Mouse (Mus musculus): ENCODE results near the gene Ly9. TPM values are rescaled to one million over a fixed set of nuclear protein-coding genes. Genes with fewer than 3 reads are reported as not detected.

Gene Ly9
- total RNA-seq, 2 experiments from 2014 or later = not detected

- DNase-seq (ENCODE audit: low spot score in 2 of 2) = no peak
These were observed 22.6 kb downstream of the Ly9 start for GRCm38 (mm10) chr1:171584584-171584983.

- no peak for DNase-seq (ENCODE audit: low spot score in 2 of 2)
These were observed 30.0 kb downstream of the Ly9 start for GRCm38 (mm10) chr1:171577168-171577567.

GRCm38 (mm10) chr1:171568436-171568835 is 38.8 kb downstream of the Ly9 start:
- no peak for DNase-seq (ENCODE audit: low spot score in 2 of 2)

GRCm38 (mm10) chr1:171566777-171567176 is 40.4 kb downstream of the Ly9 start:
- peak; percentile 26 to 37 for DNase-seq (ENCODE audit: low spot score in 2 of 2)

- no peak for DNase-seq (ENCODE audit: low spot score in 2 of 2)
These were observed 41.3 kb downstream of the Ly9 start for GRCm38 (mm10) chr1:171565888-171566287.

GRCm38 (mm10) chr1:171564247-171564646 is 43.0 kb downstream of the Ly9 start:
- DNase-seq (ENCODE audit: low spot score in 2 of 2) = no peak

- DNase-seq (ENCODE audit: low spot score in 2 of 2) = no peak
These were observed 44.2 kb downstream of the Ly9 start for GRCm38 (mm10) chr1:171563042-171563441.

GRCm38 (mm10) chr1:171561639-171562225 is 45.5 kb downstream of the Ly9 start:
- DNase-seq (ENCODE audit: low spot score in 2 of 2) = no peak

GRCm38 (mm10) chr1:171561200-171561599 is 46.0 kb downstream of the Ly9 start:
- no peak for DNase-seq (ENCODE audit: low spot score in 2 of 2)

- DNase-seq (ENCODE audit: low spot score in 2 of 2) = no peak
These were observed 46.9 kb downstream of the Ly9 start for GRCm38 (mm10) chr1:171560262-171560661.

GRCm38 (mm10) chr1:171558898-171559297 is 48.3 kb downstream of the Ly9 start, which contains the start of gene Cd244a:
Gene Cd244a, plus strand, starts transcription at chr1:171559193.
- no peak for DNase-seq (ENCODE audit: low spot score in 2 of 2)

GRCm38 (mm10) chr1:171558407-171558806 is 48.8 kb downstream of the Ly9 start:
- DNase-seq (ENCODE audit: low spot score in 2 of 2) = no peak

- no peak for DNase-seq (ENCODE audit: low spot score in 2 of 2)
These were observed 50.8 kb downstream of the Ly9 start for GRCm38 (mm10) chr1:171556366-171556765.

GRCm38 (mm10) chr1:171553359-171554341 is 53.6 kb downstream of the Ly9 start:
- no peak for DNase-seq (ENCODE audit: low spot score in 2 of 2)

GRCm38 (mm10) chr1:171552230-171552629 is 55.0 kb downstream of the Ly9 start:
- no peak for DNase-seq (ENCODE audit: low spot score in 2 of 2)

GRCm38 (mm10) chr1:171551326-171551725 is 55.9 kb downstream of the Ly9 start:
- no peak for DNase-seq (ENCODE audit: low spot score in 2 of 2)

- no peak for DNase-seq (ENCODE audit: low spot score in 2 of 2)
These were observed 66.5 kb downstream of the Ly9 start for GRCm38 (mm10) chr1:171540694-171541093.

Small RNAs within 50 kb of the gene (microRNA-seq; reads per million reads assigned to microRNA genes)
- gene Mir7683 = 0 reads per million in 2 experiments

Other genes with a start within 250 kb of the Ly9 start
- 1 to 10 TPM; 6.8 to 7.4 TPM for gene Klhdc9, start 246.6 kb downstream of the Ly9 start, total RNA-seq (2021)
- 1 to 10 TPM; 2.1 to 3.1 TPM for gene Nectin4, start 237.3 kb downstream of the Ly9 start, total RNA-seq (2021)
- gene Arhgap30, start 218.5 kb downstream of the Ly9 start, total RNA-seq (2021) = 1 to 10 TPM; 2.1 to 2.4 TPM
- gene Usf1, start 196.1 kb downstream of the Ly9 start, total RNA-seq (2021) = 100 to 1,000 TPM; 129 to 135 TPM
- 1 to 10 TPM; 2.6 to 2.9 TPM for gene Tstd1, start 188.5 kb downstream of the Ly9 start, total RNA-seq (2021)
- gene F11r, start 169.9 kb downstream of the Ly9 start, total RNA-seq (2021) = 1 to 10 TPM; 6.9 to 7.7 TPM
- gene Alyref2, start 103.9 kb downstream of the Ly9 start, total RNA-seq (2021) = 1 to 10 TPM; 7.5 to 8.9 TPM
- gene Itln1, start 72.1 kb downstream of the Ly9 start, total RNA-seq (2021) = not detected
- gene Cd244a, start 48.2 kb downstream of the Ly9 start, total RNA-seq (2021) = not detected
- not detected for gene Slamf7, start 45.6 kb upstream of the Ly9 start, total RNA-seq (2021)
- gene Cd48, start 74.6 kb upstream of the Ly9 start, total RNA-seq (2021) = not detected
- under 1 TPM in 1 of 2 experiments, not detected in 1; 0.31 TPM for gene Slamf1, start 159.7 kb upstream of the Ly9 start, total RNA-seq (2021)
- 1 to 10 TPM; 2.5 TPM for gene Cd84, start 232.3 kb upstream of the Ly9 start, total RNA-seq (2021)

Measured in layer of hippocampus, postnatal 14 days (tissue).